ENCODE assay signal across 13 mouse cellular contexts in the genomic region with DNA sequence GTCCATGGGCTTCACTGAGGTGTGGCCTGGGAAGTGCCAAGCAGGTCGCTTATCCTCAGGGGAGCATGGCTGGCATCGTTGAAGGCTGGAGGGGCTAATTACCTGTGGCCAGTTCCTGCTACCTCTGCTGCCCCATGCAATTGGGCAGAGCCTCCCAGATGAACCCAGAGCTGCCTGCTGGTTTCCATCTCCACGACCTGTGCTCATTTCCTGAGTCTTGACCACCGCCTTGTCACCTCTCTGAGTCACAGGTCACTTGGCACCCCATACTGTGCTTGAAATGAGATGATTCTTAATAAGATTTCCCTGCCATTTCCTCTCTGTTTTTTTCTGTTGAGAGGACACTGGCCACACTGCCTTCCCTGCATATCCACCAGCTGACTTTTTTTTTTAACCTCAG. TPM values are rescaled to one million over a fixed set of nuclear protein-coding genes. Genes with fewer than 3 reads are reported as not detected.
DNase-seq lines count a peak whose midpoint lies in the region; ATAC-seq lines count a peak whose summit lies in the region.
"Had no signal": no experiment of that assay in that cellular context is flagged by ENCODE, and none has a peak within 500 bp of the region (broad histone marks: within the 10 kb centered on the region; RNA-seq: fewer than 3 reads in every experiment).

No protein-coding gene starts in this region.

- DNase-seq in heart, adult 18-20 months, result peak; percentile 62 to 83
- no peak for DNase-seq in heart, postnatal 14 days
- peak; percentile 72 for DNase-seq in NIH3T3 (ENCODE audit: low read depth)
- peak; percentile 52 to 65 for DNase-seq in kidney, postnatal 4 days
- DNase-seq in midbrain, embryonic 14.5 days, result no peak
- DNase-seq: lung, embryonic 14.5 days; right cerebral cortex, postnatal 4 days; thymus, adult 18-20 months had no signal

- intact Hi-C loops in heart, postnatal 14 days (cut with DNase I), result loop anchor here (2.0 kb wide), 1 partner anchor 19 kb away; no protein-coding TSS in a partner anchor

- no peak for ATAC-seq in heart, embryonic 15.5 days (replicated peaks; ENCODE audit: insufficient number of reproducible peaks, insufficient read depth, low FRiP score, low read depth)
- no peak for ATAC-seq in activated CD4-positive, CD25-positive, alpha-beta regulatory T cell, adult 4 months
- no peak for ATAC-seq in midbrain, embryonic 14.5 days (ENCODE audit: low FRiP score, low TSS enrichment)
- no peak for ATAC-seq in cerebellum, adult (ENCODE audit: insufficient number of reproducible peaks, low FRiP score, low TSS enrichment)
- ATAC-seq: forebrain, embryonic 15.5 days had no signal

- peaks cover 85% of the 10 kb centered on the region for H3K4me1 ChIP-seq in heart, embryonic 15.5 days (replicated peaks)
- peaks cover 38% of the 10 kb centered on the region for H3K4me1 ChIP-seq in midbrain, embryonic 14.5 days (ENCODE audit: control insufficient read depth, insufficient read depth, low read length)

- H3K4me2 ChIP-seq in heart, embryonic 15.5 days, result no peak overlapping the region
- no peak overlapping the region for H3K4me2 ChIP-seq in midbrain, embryonic 14.5 days (ENCODE audit: low read length)
- H3K4me2 ChIP-seq: forebrain, embryonic 15.5 days; lung, embryonic 14.5 days; neural tube, embryonic 13.5 days had no signal

- no peaks in the 10 kb centered on the region for H3K36me3 ChIP-seq in heart, embryonic 15.5 days
- no peaks in the 10 kb centered on the region for H3K36me3 ChIP-seq in midbrain, embryonic 14.5 days (ENCODE audit: control insufficient read depth, insufficient read depth, low read length)
- H3K36me3 ChIP-seq: forebrain, embryonic 15.5 days; neural tube, embryonic 13.5 days had no signal

- H3K27ac ChIP-seq in heart, embryonic 15.5 days, result peak overlapping the region; percentile 59
- H3K27ac ChIP-seq in midbrain, embryonic 14.5 days (replicated peaks; ENCODE audit: low read depth, low read length), result no peak overlapping the region
- H3K27ac ChIP-seq: forebrain, embryonic 15.5 days; neural tube, embryonic 13.5 days had no signal

- H3K27me3 ChIP-seq in heart, embryonic 15.5 days, result no peaks in the 10 kb centered on the region
- H3K27me3 ChIP-seq in midbrain, embryonic 14.5 days (ENCODE audit: control insufficient read depth, insufficient read depth, low read length), result no peaks in the 10 kb centered on the region
- H3K27me3 ChIP-seq: forebrain, embryonic 15.5 days; neural tube, embryonic 13.5 days had no signal

- no peak overlapping the region for H3K4me3 ChIP-seq in heart, embryonic 15.5 days
- no peak overlapping the region for H3K4me3 ChIP-seq in midbrain, embryonic 14.5 days (replicated peaks; ENCODE audit: low read depth, low read length)
- H3K4me3 ChIP-seq: forebrain, embryonic 15.5 days; neural tube, embryonic 13.5 days had no signal

- WGBS in heart, embryonic 15.5 days, result 71% methylated on average over 4 of the region's 4 CpGs
- WGBS in midbrain, embryonic 14.5 days, result 70% methylated on average over 4 of the region's 4 CpGs

- no peak overlapping the region for H3K9ac ChIP-seq in heart, embryonic 15.5 days
- no peak overlapping the region for H3K9ac ChIP-seq in midbrain, embryonic 14.5 days (replicated peaks; ENCODE audit: low read length)
- H3K9ac ChIP-seq: forebrain, embryonic 15.5 days; lung, embryonic 14.5 days; neural tube, embryonic 13.5 days had no signal

- no peaks in the 10 kb centered on the region for H3K9me3 ChIP-seq in heart, embryonic 15.5 days (replicated peaks)
- H3K9me3 ChIP-seq in midbrain, embryonic 14.5 days (ENCODE audit: control insufficient read depth, low read length), result no peaks in the 10 kb centered on the region
- H3K9me3 ChIP-seq: forebrain, embryonic 15.5 days; neural tube, embryonic 13.5 days had no signal

RNA-seq across cellular contexts. Expression of a gene that starts 22.4 kb away (rescaled TPM):
- total RNA-seq in heart, adult 18-20 months (2021), result 10 to 100 TPM; 32.6 to 32.7 TPM
- total RNA-seq in heart, postnatal 14 days (2021), result 10 to 100 TPM; 32.4 to 35.0 TPM
- polyA plus RNA-seq in heart, embryonic 15.5 days (2015; fragmentation: Nextera tagmentation; extraction: Ambion mirVana), result 16.9 and 19.5 TPM in 2 replicates
- polyA plus RNA-seq in activated CD4-positive, CD25-positive, alpha-beta regulatory T cell, adult 4 months (2017; shearing (Covaris generic)), result 10 to 100 TPM; 20.5 to 22.7 TPM
- 29.5 and 31.0 TPM in 2 replicates for polyA plus RNA-seq in midbrain, embryonic 14.5 days (2014; fragmentation: Nextera tagmentation; extraction: Ambion mirVana)

RNA-seq across cellular contexts. Expression of a gene that starts 46.3 kb away (rescaled TPM):
- 1 to 10 TPM; 5.0 to 5.1 TPM for total RNA-seq in heart, adult 18-20 months (2021)
- 10 to 100 TPM in 1 of 2 experiments, 1 to 10 TPM in 1; 10.0 to 11.5 TPM for total RNA-seq in heart, postnatal 14 days (2021)
- 1.1 and 2.1 TPM in 2 replicates for polyA plus RNA-seq in heart, embryonic 15.5 days (2015; fragmentation: Nextera tagmentation; extraction: Ambion mirVana)
- 1 to 10 TPM; 3.9 to 4.9 TPM for polyA plus RNA-seq in activated CD4-positive, CD25-positive, alpha-beta regulatory T cell, adult 4 months (2017; shearing (Covaris generic))
- 2.9 and 3.5 TPM in 2 replicates for polyA plus RNA-seq in midbrain, embryonic 14.5 days (2014; fragmentation: Nextera tagmentation; extraction: Ambion mirVana)

Comparison
In these comparisons a context has a peak if more than half of its experiments do, and no peak if none do; other contexts are left out.
1. DNase-seq: peak in heart, adult 18-20 months (2 of 2), NIH3T3 (single experiment) and kidney, postnatal 4 days (2 of 2); none in heart, postnatal 14 days (0 of 2) and midbrain, embryonic 14.5 days (single experiment).